Comparison of ENCODE assay signal across 9 mouse cellular contexts in genomic region chr16:16854836-16855235, GRCm38 (mm10). TPM values are rescaled to one million over a fixed set of nuclear protein-coding genes. Genes with fewer than 3 reads are reported as not detected.
DNase-seq lines count a peak whose midpoint lies in the region; ATAC-seq lines count a peak whose summit lies in the region.
"Had no signal": no experiment of that assay in that cellular context is flagged by ENCODE, and none has a peak within 500 bp of the region (broad histone marks: within the 10 kb centered on the region; RNA-seq: fewer than 3 reads in every experiment).

No protein-coding gene starts in this region.

- DNase-seq in hindbrain, embryonic 10.5 days (ENCODE audit: low spot score), result peak; percentile 12
- DNase-seq in A20 (ENCODE audit: low read depth, low spot score), result peak; percentile 77
- DNase-seq in T-cell, adult 2 months (ENCODE audit: low spot score), result peak; percentile 56
- DNase-seq in gastrocnemius, postnatal 25 days, result peak; percentile 23
- peak; percentile 68 for DNase-seq in layer of hippocampus, adult 9-10 months (ENCODE audit: low spot score)
- peak; percentile 19 for DNase-seq in neural tube, embryonic 11.5 days (ENCODE audit: low spot score)

- no peaks in the 10 kb centered on the region for H3K36me3 ChIP-seq in hindbrain, embryonic 10.5 days
- H3K36me3 ChIP-seq in hindbrain, embryonic 13.5 days, result no peaks in the 10 kb centered on the region
- H3K36me3 ChIP-seq in neural tube, embryonic 11.5 days (ENCODE audit: control insufficient read depth, insufficient read depth, low read length), result no peaks in the 10 kb centered on the region
- H3K36me3 ChIP-seq in forebrain, embryonic 15.5 days, result no peaks in the 10 kb centered on the region
- H3K36me3 ChIP-seq: liver, embryonic 15.5 days had no signal

- H3K27ac ChIP-seq in hindbrain, embryonic 10.5 days, result no peak overlapping the region
- no peak overlapping the region for H3K27ac ChIP-seq in hindbrain, embryonic 13.5 days
- no peak overlapping the region for H3K27ac ChIP-seq in neural tube, embryonic 11.5 days (ENCODE audit: low read depth, low read length)
- no peak overlapping the region for H3K27ac ChIP-seq in forebrain, embryonic 15.5 days (replicated peaks)
- H3K27ac ChIP-seq: liver, embryonic 15.5 days had no signal

- no peaks in the 10 kb centered on the region for H3K4me1 ChIP-seq in hindbrain, embryonic 10.5 days (replicated peaks)
- H3K4me1 ChIP-seq in hindbrain, embryonic 13.5 days (replicated peaks), result no peaks in the 10 kb centered on the region
- H3K4me1 ChIP-seq in neural tube, embryonic 11.5 days (ENCODE audit: control insufficient read depth, insufficient read depth, low read length), result no peaks in the 10 kb centered on the region
- H3K4me1 ChIP-seq in forebrain, embryonic 15.5 days, result no peaks in the 10 kb centered on the region
- H3K4me1 ChIP-seq: liver, embryonic 15.5 days had no signal

- H3K9ac ChIP-seq in hindbrain, embryonic 13.5 days, result no peak overlapping the region
- H3K9ac ChIP-seq in neural tube, embryonic 11.5 days (ENCODE audit: low read length), result no peak overlapping the region
- no peak overlapping the region for H3K9ac ChIP-seq in forebrain, embryonic 15.5 days (replicated peaks)
- H3K9ac ChIP-seq: liver, embryonic 15.5 days had no signal

- ATAC-seq in hindbrain, embryonic 13.5 days (ENCODE audit: low FRiP score), result no peak
- ATAC-seq in neural tube, embryonic 11.5 days (ENCODE audit: insufficient read depth, low FRiP score, low TSS enrichment), result no peak
- no peak for ATAC-seq in forebrain, embryonic 15.5 days (replicated peaks)

- H3K27me3 ChIP-seq in hindbrain, embryonic 10.5 days (ENCODE audit: insufficient read depth, poor library complexity, severe bottlenecking), result no peaks in the 10 kb centered on the region
- H3K27me3 ChIP-seq in hindbrain, embryonic 13.5 days, result no peaks in the 10 kb centered on the region
- no peaks in the 10 kb centered on the region for H3K27me3 ChIP-seq in neural tube, embryonic 11.5 days (ENCODE audit: control insufficient read depth, insufficient read depth, low read length)
- H3K27me3 ChIP-seq in forebrain, embryonic 15.5 days, result no peaks in the 10 kb centered on the region
- H3K27me3 ChIP-seq: liver, embryonic 15.5 days had no signal

- H3K4me3 ChIP-seq in hindbrain, embryonic 10.5 days, result no peak overlapping the region
- H3K4me3 ChIP-seq in hindbrain, embryonic 13.5 days, result no peak overlapping the region
- no peak overlapping the region for H3K4me3 ChIP-seq in neural tube, embryonic 11.5 days (ENCODE audit: low read depth, low read length)
- no peak overlapping the region for H3K4me3 ChIP-seq in forebrain, embryonic 15.5 days
- H3K4me3 ChIP-seq: liver, embryonic 15.5 days had no signal

- H3K9me3 ChIP-seq in hindbrain, embryonic 10.5 days, result 0 out of 2 replicates have a peak, but pooled peaks cover 4% of the 10 kb centered on the region
- H3K9me3 ChIP-seq in hindbrain, embryonic 13.5 days, result no peaks in the 10 kb centered on the region
- H3K9me3 ChIP-seq in neural tube, embryonic 11.5 days (ENCODE audit: control insufficient read depth, low read length), result no peaks in the 10 kb centered on the region
- no peaks in the 10 kb centered on the region for H3K9me3 ChIP-seq in forebrain, embryonic 15.5 days
- H3K9me3 ChIP-seq: liver, embryonic 15.5 days had no signal

- no peak overlapping the region for H3K4me2 ChIP-seq in hindbrain, embryonic 13.5 days
- no peak overlapping the region for H3K4me2 ChIP-seq in neural tube, embryonic 11.5 days (ENCODE audit: low read depth)
- no peak overlapping the region for H3K4me2 ChIP-seq in forebrain, embryonic 15.5 days (replicated peaks)
- H3K4me2 ChIP-seq: liver, embryonic 15.5 days had no signal

- 36% methylated on average over 6 of the region's 6 CpGs for WGBS in hindbrain, embryonic 10.5 days
- WGBS in hindbrain, embryonic 13.5 days, result 33% methylated on average over 6 of the region's 6 CpGs
- 29% methylated on average over 6 of the region's 6 CpGs for WGBS in neural tube, embryonic 11.5 days
- 42% methylated on average over 6 of the region's 6 CpGs for WGBS in forebrain, embryonic 15.5 days

RNA-seq across cellular contexts. Expression of gene Igll1, which starts 8.9 kb away (rescaled TPM):
- polyA plus RNA-seq in hindbrain, embryonic 10.5 days (2016; fragmentation: Nextera tagmentation; extraction: Ambion mirVana), result 0.14 TPM in 1 of 2 replicates, not detected in the other
- polyA plus RNA-seq in hindbrain, embryonic 13.5 days (2015; fragmentation: Nextera tagmentation; extraction: Ambion mirVana), result 0.14 TPM in 1 of 2 replicates, not detected in the other
- total RNA-seq in gastrocnemius, postnatal 25 days (2021), result not detected
- not detected in 2 replicates for polyA plus RNA-seq in neural tube, embryonic 11.5 days (2014; fragmentation: Nextera tagmentation; extraction: Ambion mirVana)
- polyA plus RNA-seq in forebrain, embryonic 15.5 days (2015; fragmentation: Nextera tagmentation; extraction: Ambion mirVana), result not detected in 2 replicates

RNA-seq across cellular contexts. Expression of gene Top3b, which starts 15.7 kb away (rescaled TPM):
- 70.2 and 70.8 TPM in 2 replicates for polyA plus RNA-seq in hindbrain, embryonic 10.5 days (2016; fragmentation: Nextera tagmentation; extraction: Ambion mirVana)
- 71.0 and 72.8 TPM in 2 replicates for polyA plus RNA-seq in hindbrain, embryonic 13.5 days (2015; fragmentation: Nextera tagmentation; extraction: Ambion mirVana)
- total RNA-seq in gastrocnemius, postnatal 25 days (2021), result 10 to 100 TPM; 14.8 to 21.5 TPM
- polyA plus RNA-seq in neural tube, embryonic 11.5 days (2014; fragmentation: Nextera tagmentation; extraction: Ambion mirVana), result 63.5 and 67.0 TPM in 2 replicates
- polyA plus RNA-seq in forebrain, embryonic 15.5 days (2015; fragmentation: Nextera tagmentation; extraction: Ambion mirVana), result 68.8 and 75.8 TPM in 2 replicates

RNA-seq across cellular contexts. Expression of gene Vpreb1, which starts 15.8 kb away (rescaled TPM):
- polyA plus RNA-seq in hindbrain, embryonic 10.5 days (2016; fragmentation: Nextera tagmentation; extraction: Ambion mirVana), result 1.7 and 2.0 TPM in 2 replicates
- 1.7 and 2.3 TPM in 2 replicates for polyA plus RNA-seq in hindbrain, embryonic 13.5 days (2015; fragmentation: Nextera tagmentation; extraction: Ambion mirVana)
- total RNA-seq in gastrocnemius, postnatal 25 days (2021), result not detected
- polyA plus RNA-seq in neural tube, embryonic 11.5 days (2014; fragmentation: Nextera tagmentation; extraction: Ambion mirVana), result 1.2 and 1.7 TPM in 2 replicates
- 1.7 and 2.7 TPM in 2 replicates for polyA plus RNA-seq in forebrain, embryonic 15.5 days (2015; fragmentation: Nextera tagmentation; extraction: Ambion mirVana)

RNA-seq across cellular contexts. Expression of gene Spag6l, which starts 25.6 kb away (rescaled TPM):
- 3.7 and 6.2 TPM in 2 replicates for polyA plus RNA-seq in hindbrain, embryonic 10.5 days (2016; fragmentation: Nextera tagmentation; extraction: Ambion mirVana)
- 14.4 and 17.7 TPM in 2 replicates for polyA plus RNA-seq in hindbrain, embryonic 13.5 days (2015; fragmentation: Nextera tagmentation; extraction: Ambion mirVana)
- not detected for total RNA-seq in gastrocnemius, postnatal 25 days (2021)
- 1.2 and 1.7 TPM in 2 replicates for polyA plus RNA-seq in neural tube, embryonic 11.5 days (2014; fragmentation: Nextera tagmentation; extraction: Ambion mirVana)
- polyA plus RNA-seq in forebrain, embryonic 15.5 days (2015; fragmentation: Nextera tagmentation; extraction: Ambion mirVana), result 9.7 and 11.3 TPM in 2 replicates
- polyA plus RNA-seq: liver, embryonic 15.5 days had no signal

RNA-seq across cellular contexts. Expression of gene Ppm1f, which starts 41.4 kb away (rescaled TPM):
- polyA plus RNA-seq in hindbrain, embryonic 10.5 days (2016; fragmentation: Nextera tagmentation; extraction: Ambion mirVana), result 26.5 and 29.5 TPM in 2 replicates
- polyA plus RNA-seq in hindbrain, embryonic 13.5 days (2015; fragmentation: Nextera tagmentation; extraction: Ambion mirVana), result 26.3 and 28.2 TPM in 2 replicates
- total RNA-seq in gastrocnemius, postnatal 25 days (2021), result 10 to 100 TPM; 10.8 to 10.9 TPM
- polyA plus RNA-seq in neural tube, embryonic 11.5 days (2014; fragmentation: Nextera tagmentation; extraction: Ambion mirVana), result 21.7 and 24.3 TPM in 2 replicates
- 25.4 and 26.4 TPM in 2 replicates for polyA plus RNA-seq in forebrain, embryonic 15.5 days (2015; fragmentation: Nextera tagmentation; extraction: Ambion mirVana)

Comparison
In these comparisons a context has a peak if more than half of its experiments do, and no peak if none do; other contexts are left out.
1. DNase-seq: peak in every context shown above with its lines; median percentile 77 in A20; 68 in layer of hippocampus, adult 9-10 months; 56 in T-cell, adult 2 months; 23 in gastrocnemius, postnatal 25 days; 19 in neural tube, embryonic 11.5 days; 12 in hindbrain, embryonic 10.5 days.